Mouse (Mus musculus) intestine, embryonic 15.5 days (tissue): ENCODE measurements around the gene Acot5. TPM values are rescaled to one million over a fixed set of nuclear protein-coding genes. Genes with fewer than 3 reads are reported as not detected.
"Not testable (repeated sequence)": the region's sequence is repeated elsewhere in the genome, so short reads cannot be mapped to it uniquely, and the experiment has no call there.

ENCODE experiments used
- ATAC-seq: fragments of 200-750 bp; cut with Nextera tagmentation; 2 replicates; pipeline ENCODE4 v1.8.0; 2017; ENCODE audit warnings: moderate TSS enrichment, moderate library complexity
- H3K27ac ChIP-seq: fragments of 300-500 bp; sonication (generic); 2 replicates; pipeline ENCODE4 v1.5.1; 2015; ENCODE audit warnings: mild to moderate bottlenecking, inconsistent platforms
- H3K27me3 ChIP-seq: fragments of 300-500 bp; sonication (generic); replicated peaks from 2 replicates; pipeline ENCODE4 v1.6.1; 2015; ENCODE audit warnings: inconsistent platforms
- H3K36me3 ChIP-seq: fragments of 300-500 bp; sonication (generic); 2 replicates; pipeline ENCODE4 v1.6.1; 2015; ENCODE audit warnings: inconsistent platforms
- H3K4me1 ChIP-seq: fragments of 300-500 bp; sonication (generic); replicated peaks from 2 replicates; pipeline ENCODE4 v1.6.1; 2015; ENCODE audit warnings: inconsistent platforms
- H3K4me2 ChIP-seq: fragments of 300-500 bp; sonication (generic); replicated peaks from 2 replicates; pipeline ENCODE4 v1.6.1; 2015; ENCODE audit warnings: mild to moderate bottlenecking, inconsistent platforms
- H3K4me3 ChIP-seq: fragments of 300-500 bp; sonication (generic); replicated peaks from 2 replicates; pipeline ENCODE4 v1.5.1; 2015; ENCODE audit warnings: inconsistent platforms
- H3K9ac ChIP-seq: fragments of 300-500 bp; sonication (generic); 2 replicates; pipeline ENCODE4 v1.6.1; 2015; ENCODE audit warnings: inconsistent platforms
- H3K9me3 ChIP-seq: fragments of 300-500 bp; sonication (generic); 2 replicates; pipeline ENCODE4 v1.6.1; 2016; ENCODE audit warnings: inconsistent platforms
- WGBS: fragments of 180-500 bp; shearing (Covaris S2); methylation state at CpG from one replicate; pipeline ENCODE4 v1.1.7; 2015; 5-methylcytosine and 5-hydroxymethylcytosine counted together
- polyA plus RNA-seq: library from polyadenylated mRNA; unstranded; fragments of >200 nt; fragmentation: Nextera tagmentation; extraction: Ambion mirVana; gene quantifications from 2 replicates; pipeline ENCODE4 v1.2.1, GENCODE M21; 2015

The Acot5 gene
- polyA plus RNA-seq, 1 experiment from 2014 or later: not detected

- H3K27me3 ChIP-seq, H3K4me1 ChIP-seq, H3K36me3 ChIP-seq, H3K9me3 ChIP-seq: not testable (repeated sequence)
- H3K9ac ChIP-seq: peak within 1 kb of the TSS; percentile 48
- peak within 1 kb of the TSS; percentile 70 for H3K4me2 ChIP-seq
- peak within 1 kb of the TSS; percentile 48 for H3K4me3 ChIP-seq
- peak; percentile 78 for ATAC-seq
- peak within 1 kb of the TSS; percentile 7 for H3K27ac ChIP-seq
- WGBS: 2% methylated on average over 39 of the region's 39 CpGs
These were observed 30.4 kb upstream of the Acot5 start, which contains the start of gene Gm49366 for GRCm38 (mm10) chr12:84038691-84039111. Gene Gm49366, plus strand, starts transcription at chr12:84038935.

GRCm38 (mm10) chr12:84042248-84042647 is 26.9 kb upstream of the Acot5 start:
- Histone ChIP-seq H3K9me3 (no peaks in the 10 kb centered on the region), H3K27me3 (no peaks in the 10 kb centered on the region), H3K9ac (no peak overlapping the region), H3K27ac (no peak overlapping the region), H3K36me3 (no peaks in the 10 kb centered on the region), H3K4me2 (no peak overlapping the region), H3K4me3 (no peak overlapping the region), H3K4me1 (peaks cover 4% of the 10 kb centered on the region; the same call in 1 of the 2 replicates)
- ATAC-seq: peak; percentile 42; the same call in 1 of the 2 replicates
- 49% methylated on average over 5 of the region's 5 CpGs for WGBS

GRCm38 (mm10) chr12:84044045-84044444 is 25.1 kb upstream of the Acot5 start:
- 60% methylated on average over 2 of the region's 2 CpGs for WGBS
- no peaks in the 10 kb centered on the region for H3K36me3 ChIP-seq
- no peak for ATAC-seq

GRCm38 (mm10) chr12:84046906-84047305 is 22.2 kb upstream of the Acot5 start:
- H3K4me3 ChIP-seq: no peak overlapping the region
- WGBS: 87% methylated on average over 1 of the region's 1 CpGs
- no peak for ATAC-seq
- no peak overlapping the region for H3K4me2 ChIP-seq
- no peaks in the 10 kb centered on the region for H3K36me3 ChIP-seq
- H3K27me3 ChIP-seq: no peaks in the 10 kb centered on the region
- no peaks in the 10 kb centered on the region for H3K4me1 ChIP-seq
- no peaks in the 10 kb centered on the region for H3K9me3 ChIP-seq
- H3K9ac ChIP-seq: no peak overlapping the region
- no peak overlapping the region for H3K27ac ChIP-seq

More at GRCm38 (mm10) chr12:84044045-84044444, 25.1 kb upstream of the Acot5 start:
- H3K4me2 ChIP-seq: no peak overlapping the region
- no peak overlapping the region for H3K27ac ChIP-seq
- H3K9me3 ChIP-seq: no peaks in the 10 kb centered on the region
- no peaks in the 10 kb centered on the region for H3K27me3 ChIP-seq
- H3K9ac ChIP-seq: no peak overlapping the region
- no peak overlapping the region for H3K4me3 ChIP-seq
- no peaks in the 10 kb centered on the region for H3K4me1 ChIP-seq

GRCm38 (mm10) chr12:84050744-84051143 is 18.4 kb upstream of the Acot5 start:
- H3K27ac ChIP-seq, H3K9me3 ChIP-seq, H3K27me3 ChIP-seq, H3K36me3 ChIP-seq, H3K4me1 ChIP-seq, H3K4me2 ChIP-seq, ATAC-seq, H3K4me3 ChIP-seq, H3K9ac ChIP-seq: not testable (repeated sequence)
- WGBS: 81% methylated on average over 5 of the region's 5 CpGs

- Histone ChIP-seq H3K4me3 (peak within 1 kb of the TSS; percentile 44; the same call in 1 of the 2 replicates), H3K36me3 (no peaks in the 10 kb centered on the region), H3K27ac (no peak within 1 kb of the TSS), H3K4me2 (peak within 1 kb of the TSS; percentile 91), H3K9me3 (no peaks in the 10 kb centered on the region), H3K4me1 (peaks cover 4% of the 10 kb centered on the region; the same call in 1 of the 2 replicates), H3K27me3 (0 out of 2 replicates have a peak, but pooled peaks cover 4% of the 10 kb centered on the region), H3K9ac (no peak within 1 kb of the TSS)
- no peak for ATAC-seq
- 62% methylated on average over 5 of the region's 5 CpGs for WGBS
These were observed 17.1 kb upstream of the Acot5 start, which contains the start of gene Acot3 for GRCm38 (mm10) chr12:84051937-84052474. Gene Acot3, plus strand, starts transcription at chr12:84052144.

- H3K9me3 ChIP-seq: no peaks in the 10 kb centered on the region
- H3K9ac ChIP-seq: no peak overlapping the region
- H3K27me3 ChIP-seq: 0 out of 2 replicates have a peak, but pooled peaks cover 4% of the 10 kb centered on the region
- no peak overlapping the region for H3K4me3 ChIP-seq
- H3K36me3 ChIP-seq: no peaks in the 10 kb centered on the region
- H3K27ac ChIP-seq: no peak overlapping the region
- peaks cover 4% of the 10 kb centered on the region; the same call in 1 of the 2 replicates for H3K4me1 ChIP-seq
- ATAC-seq: no peak
- WGBS: 90% methylated on average over 7 of the region's 7 CpGs
- no peak overlapping the region for H3K4me2 ChIP-seq
These were observed 16.5 kb upstream of the Acot5 start for GRCm38 (mm10) chr12:84052609-84053008.

GRCm38 (mm10) chr12:84053173-84053572 is 16.0 kb upstream of the Acot5 start:
- H3K9ac ChIP-seq: peak overlapping the region; percentile 55
- ATAC-seq: peak; percentile 63; the same call in 1 of the 2 replicates
- H3K27ac ChIP-seq: no peak overlapping the region
- H3K4me2 ChIP-seq: peak overlapping the region; percentile 91
- peak overlapping the region; percentile 44 for H3K4me3 ChIP-seq
- 0 out of 2 replicates have a peak, but pooled peaks cover 4% of the 10 kb centered on the region for H3K27me3 ChIP-seq
- H3K36me3 ChIP-seq: no peaks in the 10 kb centered on the region
- WGBS: 11% methylated on average over 16 of the region's 16 CpGs
- H3K4me1 ChIP-seq: peaks cover 4% of the 10 kb centered on the region; the same call in 1 of the 2 replicates
- no peaks in the 10 kb centered on the region for H3K9me3 ChIP-seq

- Histone ChIP-seq H3K4me2 (peak overlapping the region; percentile 91), H3K9ac (peak overlapping the region; percentile 55), H3K4me3 (peak overlapping the region; percentile 44), H3K4me1 (peaks cover 4% of the 10 kb centered on the region; the same call in 1 of the 2 replicates), H3K36me3 (no peaks in the 10 kb centered on the region), H3K27me3 (0 out of 2 replicates have a peak, but pooled peaks cover 4% of the 10 kb centered on the region), H3K27ac (no peak overlapping the region), H3K9me3 (no peaks in the 10 kb centered on the region)
- ATAC-seq: peak; percentile 64; the same call in 1 of the 2 replicates
- 3% methylated on average over 41 of the region's 46 CpGs for WGBS
These were observed 15.3 kb upstream of the Acot5 start for GRCm38 (mm10) chr12:84053679-84054391.

- no peak for ATAC-seq
- Histone ChIP-seq H3K4me1 (no peaks in the 10 kb centered on the region), H3K36me3 (no peaks in the 10 kb centered on the region), H3K9ac (no peak overlapping the region), H3K27ac (no peak overlapping the region), H3K27me3 (0 out of 2 replicates have a peak, but pooled peaks cover 3% of the 10 kb centered on the region), H3K4me2 (no peak overlapping the region), H3K9me3 (no peaks in the 10 kb centered on the region), H3K4me3 (no peak overlapping the region)
- 35% methylated on average over 2 of the region's 2 CpGs for WGBS
These were observed 8.2 kb upstream of the Acot5 start for GRCm38 (mm10) chr12:84060946-84061345.

- WGBS: 92% methylated on average over 20 of the region's 20 CpGs
- no peak overlapping the region for H3K27ac ChIP-seq
- H3K4me3 ChIP-seq: no peak overlapping the region
- H3K27me3 ChIP-seq: 0 out of 2 replicates have a peak, but pooled peaks cover 3% of the 10 kb centered on the region
- no peaks in the 10 kb centered on the region for H3K9me3 ChIP-seq
- H3K4me2 ChIP-seq: no peak overlapping the region
- H3K9ac ChIP-seq: no peak overlapping the region
- H3K36me3 ChIP-seq: no peaks in the 10 kb centered on the region
- ATAC-seq: no peak
- H3K4me1 ChIP-seq: no peaks in the 10 kb centered on the region
These were observed 6.8 kb upstream of the Acot5 start for GRCm38 (mm10) chr12:84062336-84062735.

GRCm38 (mm10) chr12:84063228-84063627 is 5.9 kb upstream of the Acot5 start:
- H3K36me3 ChIP-seq: no peaks in the 10 kb centered on the region
- ATAC-seq: no peak
- H3K9ac ChIP-seq: no peak overlapping the region
- no peak overlapping the region for H3K4me3 ChIP-seq
- WGBS: 75% methylated on average over 5 of the region's 5 CpGs
- no peaks in the 10 kb centered on the region for H3K4me1 ChIP-seq
- peaks cover 7% of the 10 kb centered on the region for H3K27me3 ChIP-seq
- no peaks in the 10 kb centered on the region for H3K9me3 ChIP-seq
- no peak overlapping the region for H3K4me2 ChIP-seq
- H3K27ac ChIP-seq: no peak overlapping the region
